Mouse (Mus musculus) megakaryocyte, embryonic 14.5 days (primary cell): Measurements from ENCODE around the gene Cela2a.

Source experiments
- FLI1 ChIP-seq: IDR thresholded peaks from 2 replicates; pipeline ENCODE4 v1.6.1; 2012; ENCODE audit warnings: low read length, inconsistent platforms, mixed read lengths
- GATA1 ChIP-seq: IDR thresholded peaks from 3 replicates; pipeline ENCODE4 v1.6.1; 2012; ENCODE audit warnings: mixed read lengths, low read length, inconsistent platforms, borderline replicate concordance

DNA sequence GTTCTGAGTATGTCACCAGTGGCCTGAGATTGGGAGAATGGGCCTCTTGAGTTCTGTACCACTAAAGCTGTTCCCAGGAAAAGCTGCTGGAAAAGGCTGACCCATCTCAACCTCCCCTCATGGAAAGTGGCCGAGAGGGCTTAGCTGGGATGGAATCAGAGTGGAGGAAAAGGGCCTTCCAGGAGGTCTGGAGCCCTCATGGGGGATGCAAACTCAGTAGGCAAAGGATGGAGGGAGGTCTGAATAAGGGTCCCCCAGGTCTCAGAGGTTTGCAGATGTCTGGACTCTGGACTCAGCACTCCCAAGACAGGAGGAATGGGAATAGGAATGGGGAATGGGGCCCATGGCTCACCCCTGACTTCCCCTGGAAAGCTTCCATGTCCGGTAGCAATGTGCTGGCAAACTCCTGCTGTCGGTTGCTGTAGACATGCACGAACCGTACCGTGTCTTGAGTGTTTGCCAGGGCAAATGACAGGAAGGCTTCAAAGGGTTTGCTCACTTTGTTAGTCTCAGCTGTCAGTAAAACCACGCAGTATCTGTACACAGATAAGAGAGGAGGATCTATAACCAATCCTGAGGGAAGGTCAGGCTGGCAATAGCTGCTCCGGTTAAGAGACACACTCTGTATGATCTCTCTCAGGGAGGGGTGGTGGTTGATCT is 56.3 kb downstream of the Cela2a start:
- TF ChIP-seq GATA1 (no peak), FLI1 (no peak)
